Mouse (Mus musculus) cerebellum, postnatal 10 days (tissue): ENCODE data around the gene Mbd3.
A peak's percentile ranks its signal among the peaks of the same experiment; 100 is the strongest.

Source experiments
- DNase-seq, 2 experiments: peaks; one replicate each; pipeline ENCODE4 v3.0.0; 2021; ENCODE audit warnings: mixed read lengths in 2 of 2

Gene Mbd3

DNA sequence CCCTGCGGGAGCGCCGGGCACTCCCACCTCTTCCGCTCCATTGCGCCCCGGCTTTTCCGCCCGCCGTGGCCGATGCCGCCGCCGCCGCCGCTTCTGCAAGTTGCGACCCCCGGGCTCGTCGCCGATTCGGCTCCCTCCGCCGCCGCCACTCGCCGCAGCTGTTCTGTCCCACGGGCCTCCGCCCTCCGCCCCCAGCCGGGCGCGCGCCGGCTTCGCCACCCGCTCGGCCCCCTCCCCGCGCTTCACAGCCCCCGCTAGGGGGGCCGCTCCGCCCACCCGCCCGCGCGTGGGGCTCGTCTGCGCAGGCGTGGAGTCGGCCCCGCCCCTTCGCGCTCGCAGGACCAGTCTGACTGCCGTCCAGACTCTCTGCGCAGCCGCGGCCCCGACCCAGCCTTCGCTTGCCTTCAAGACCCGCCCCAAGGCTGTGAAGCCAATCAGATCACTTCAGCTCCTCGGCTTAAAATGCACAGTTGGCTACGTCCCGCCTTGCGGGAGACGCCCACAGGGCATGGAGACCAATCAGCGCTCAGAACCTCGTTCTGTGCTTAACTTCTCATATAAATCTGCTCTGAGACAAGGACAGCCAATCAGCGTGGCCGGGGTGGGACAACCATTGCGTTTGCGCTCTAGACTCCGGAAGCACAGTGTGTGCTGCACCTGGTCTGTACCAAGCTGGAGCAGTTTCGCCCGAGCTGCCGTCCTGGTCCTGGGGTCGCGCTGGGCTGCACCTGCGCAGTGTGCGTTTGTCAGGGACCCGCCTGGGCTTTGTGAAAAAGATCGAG is at the start of gene Mbd3:
Gene Mbd3, minus strand, starts transcription at position 360 of the 782 bp plus-strand sequence.
- DNase-seq, result peak; percentile 100

DNA sequence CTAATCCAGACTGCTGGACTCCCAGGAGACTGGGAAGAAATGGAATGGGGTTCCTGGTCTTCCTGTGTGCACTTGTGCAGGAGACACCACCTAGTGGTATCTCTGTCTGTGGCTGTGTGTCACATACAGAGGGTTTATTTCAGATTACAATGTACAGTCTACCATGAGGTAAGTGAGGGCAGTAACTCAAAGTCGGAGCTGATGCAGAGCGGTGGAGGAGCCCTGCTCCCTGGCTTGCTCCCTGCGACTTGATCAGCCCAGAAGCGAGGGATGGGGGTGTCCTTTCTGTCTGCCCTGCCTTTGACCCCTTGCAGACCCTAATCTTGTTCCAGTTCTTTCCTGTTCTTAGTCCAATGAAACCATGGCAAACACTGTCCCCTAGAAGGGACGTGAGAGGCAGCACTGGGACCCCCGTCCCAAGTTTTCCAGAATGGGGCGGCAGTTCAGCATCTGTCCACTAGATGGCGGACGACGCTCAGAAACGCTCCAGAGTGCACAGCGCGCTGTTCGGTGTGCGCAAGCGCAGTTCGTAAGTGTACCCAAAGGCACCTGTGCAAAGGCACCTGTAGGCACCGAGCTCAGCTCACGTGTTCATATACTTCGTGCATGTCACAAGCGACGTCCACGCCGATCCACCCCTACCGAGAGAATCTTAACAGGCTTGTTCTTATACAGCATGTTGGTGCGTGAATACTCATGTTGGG is 46.7 kb upstream of the Mbd3 start:
- peak; percentile 90 to 91 for DNase-seq

DNA sequence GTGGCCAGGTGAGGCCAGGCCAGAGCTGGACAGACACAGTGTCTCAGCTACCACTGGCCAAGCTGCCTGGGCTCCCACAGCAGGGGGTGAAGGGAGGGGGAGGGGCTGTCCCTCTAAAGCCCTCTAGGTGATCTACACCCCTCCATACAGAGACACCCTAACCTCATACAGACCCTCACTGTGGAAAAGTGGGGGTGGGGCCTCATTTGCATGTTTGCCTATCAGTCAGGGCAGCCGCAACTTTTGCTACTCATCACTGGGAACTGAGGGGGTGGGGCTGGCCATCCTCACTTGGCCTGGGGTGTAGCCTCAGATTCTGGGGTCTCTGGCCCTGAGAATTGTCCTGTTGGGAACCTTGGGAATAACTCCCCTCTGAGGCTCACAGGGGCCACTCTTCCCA is 45.7 kb upstream of the Mbd3 start:
- peak; percentile 45 to 46 for DNase-seq

DNA sequence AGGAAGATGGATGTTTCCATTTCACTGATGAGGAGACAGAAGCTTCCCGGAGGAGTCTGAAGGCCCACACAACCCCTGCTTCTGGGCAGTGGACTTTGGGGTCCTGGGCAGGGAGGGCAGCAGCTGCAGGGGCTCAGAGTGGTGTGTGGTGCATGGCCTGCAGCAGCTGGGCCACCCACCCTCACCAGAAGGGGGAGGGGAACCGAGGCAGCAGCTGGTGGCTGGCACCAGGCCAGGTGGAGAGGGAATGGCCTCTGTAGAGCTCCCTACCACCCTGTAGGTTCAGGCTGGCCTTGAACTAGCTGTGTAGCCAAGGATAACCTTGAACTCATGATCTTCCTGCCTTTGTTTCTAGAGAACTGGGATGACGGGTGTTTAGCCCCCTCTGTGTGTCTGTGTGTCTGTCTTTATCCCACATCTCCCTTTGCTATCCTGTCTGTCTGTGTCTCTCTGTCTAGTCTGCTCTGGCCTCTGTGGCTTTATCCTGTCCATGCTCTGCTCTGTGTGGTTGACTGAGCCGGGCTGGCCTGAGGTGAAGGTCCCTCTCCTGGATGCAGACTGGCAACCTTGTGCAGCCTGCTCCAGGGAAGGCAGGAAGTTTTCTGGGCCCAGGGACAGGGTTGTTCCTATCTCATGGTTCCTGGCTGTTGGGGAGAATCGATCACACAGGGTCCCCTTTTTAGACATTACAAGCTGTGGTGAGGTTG is 45.1 kb upstream of the Mbd3 start:
- peak; percentile 77 for DNase-seq

DNA sequence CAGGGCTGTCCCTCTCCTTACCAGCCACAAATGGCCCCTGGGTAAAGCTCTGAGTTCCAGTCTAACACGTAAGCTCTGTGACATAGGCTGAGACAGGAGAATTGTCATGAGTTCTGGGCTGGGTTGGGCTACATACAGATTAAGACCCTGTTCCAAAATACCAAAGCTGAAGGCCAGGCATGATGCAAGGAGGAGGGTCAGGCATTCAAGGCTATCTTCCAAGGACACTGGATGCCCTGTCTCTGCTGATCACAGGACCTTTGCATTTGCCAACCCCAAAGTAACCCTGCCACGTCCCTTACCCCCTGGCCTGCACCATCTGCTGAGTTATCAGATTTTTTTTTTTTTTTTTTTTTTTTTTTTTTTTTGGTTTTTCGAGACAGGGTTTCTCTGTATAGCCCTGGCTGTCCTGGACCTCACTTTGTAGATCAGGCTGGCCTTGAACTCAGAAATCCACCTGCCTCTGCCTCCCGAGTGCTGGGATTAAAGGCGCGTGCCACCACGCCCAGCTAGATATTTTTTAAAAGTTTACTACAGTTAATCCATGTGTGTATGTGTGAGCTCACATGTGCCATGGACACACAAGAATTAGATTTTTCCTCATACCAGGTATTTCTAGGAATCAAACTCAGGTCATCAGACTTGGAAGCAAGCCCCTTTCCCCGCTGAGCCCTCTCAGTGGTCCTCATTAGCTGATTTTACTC is 44.4 kb upstream of the Mbd3 start:
- no peak for DNase-seq

DNA sequence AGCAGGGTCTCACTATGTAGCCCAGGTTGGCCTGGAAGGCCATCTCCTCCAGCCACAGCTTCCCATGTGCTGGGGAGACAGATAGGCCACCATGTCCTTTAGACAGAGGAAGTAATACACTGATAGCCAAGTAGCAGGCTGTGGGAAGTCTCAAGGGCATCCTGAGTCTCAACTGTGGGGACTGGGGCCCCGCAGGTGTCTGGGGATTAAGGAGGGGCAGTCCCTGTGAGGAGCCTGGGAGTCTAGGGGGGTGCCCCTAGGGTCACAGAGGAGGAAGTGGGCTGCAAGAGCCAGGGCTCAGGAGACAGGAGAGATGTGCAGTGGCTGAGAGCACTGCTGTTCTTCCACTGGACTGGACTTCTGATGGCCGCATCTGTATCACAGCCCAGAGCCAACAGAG is 43.6 kb upstream of the Mbd3 start:
- DNase-seq, result no peak

DNA sequence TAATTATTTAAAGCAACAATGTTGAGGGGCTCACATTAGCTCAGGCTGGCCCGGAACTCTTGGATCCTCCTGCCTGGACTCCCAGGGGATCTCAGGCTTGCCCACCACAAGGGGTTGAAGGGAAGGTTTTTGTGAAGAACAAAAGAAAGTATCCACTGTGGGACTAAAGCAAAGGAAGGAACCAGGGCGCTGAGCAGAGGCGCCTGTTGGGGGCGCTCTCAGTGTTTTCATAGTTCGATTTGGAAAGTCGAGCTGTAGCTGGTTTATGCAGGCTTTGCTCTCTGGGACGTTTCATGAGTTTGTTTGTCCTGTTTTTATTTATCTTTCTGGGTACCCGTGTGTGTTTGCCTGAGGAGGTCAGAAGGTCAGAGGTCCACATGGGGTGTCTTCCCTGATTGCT is 42.2 kb upstream of the Mbd3 start:
- no peak for DNase-seq

DNA sequence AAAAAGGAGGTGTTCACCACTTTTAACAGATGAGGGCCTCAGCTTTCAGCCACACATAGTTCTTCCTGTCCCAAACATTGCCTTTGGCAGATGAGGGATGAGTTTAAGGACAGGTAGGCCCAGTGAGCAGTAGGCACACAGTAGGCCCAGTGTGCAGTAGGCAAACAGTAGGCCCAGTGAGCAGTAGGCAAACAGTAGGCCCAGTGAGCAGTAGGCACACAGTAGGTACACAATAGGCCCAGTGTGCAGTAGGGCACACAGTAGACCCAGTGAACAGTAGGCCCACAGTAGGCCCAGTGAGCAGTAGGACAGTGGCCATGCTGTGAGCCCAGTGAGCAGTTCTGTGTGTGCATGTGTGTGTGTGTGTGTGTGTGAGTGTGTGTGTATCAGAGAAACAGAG is 40.7 kb upstream of the Mbd3 start:
- DNase-seq, result no peak

DNA sequence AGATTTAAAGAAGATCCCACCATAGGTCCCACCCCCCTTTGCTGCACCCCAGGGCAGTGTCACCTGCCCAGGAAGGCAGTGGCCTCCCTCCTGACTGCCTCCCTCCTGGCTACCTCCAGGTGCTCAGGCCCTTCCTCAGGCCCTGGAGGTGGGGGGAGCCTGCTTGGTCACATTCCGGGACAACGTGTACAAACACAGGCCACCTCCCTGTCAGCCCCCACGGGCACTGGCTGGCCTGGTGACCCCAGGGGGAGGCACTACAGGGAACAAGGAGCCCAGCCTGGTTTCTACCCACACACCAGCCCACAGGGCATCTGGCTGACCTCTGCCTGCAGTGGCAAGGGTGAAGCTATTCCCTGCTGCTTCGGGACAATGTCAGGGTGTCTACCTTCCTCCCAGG is 38.6 kb upstream of the Mbd3 start:
- DNase-seq, result no peak

DNA sequence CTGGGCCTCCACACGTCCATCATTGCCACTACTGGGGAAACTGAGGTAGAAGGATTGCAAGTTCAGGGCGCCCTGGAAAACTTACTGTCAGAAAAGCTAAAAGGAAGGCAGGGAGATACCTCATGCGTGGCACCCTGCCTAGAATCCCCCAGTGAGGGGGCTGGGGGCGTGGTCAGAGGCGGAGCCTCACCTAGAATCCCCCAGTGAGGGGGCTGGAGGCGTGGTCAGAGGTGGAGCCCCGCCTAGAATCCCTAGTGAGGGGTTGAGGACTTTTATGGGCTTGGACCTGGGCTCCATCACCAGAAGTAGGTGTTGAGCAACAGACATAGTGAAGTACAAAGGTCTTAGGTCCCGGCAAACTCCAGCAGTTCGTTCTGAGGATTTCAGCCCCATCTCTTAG is 36.9 kb upstream of the Mbd3 start:
- DNase-seq, result peak; percentile 53 to 57

DNA sequence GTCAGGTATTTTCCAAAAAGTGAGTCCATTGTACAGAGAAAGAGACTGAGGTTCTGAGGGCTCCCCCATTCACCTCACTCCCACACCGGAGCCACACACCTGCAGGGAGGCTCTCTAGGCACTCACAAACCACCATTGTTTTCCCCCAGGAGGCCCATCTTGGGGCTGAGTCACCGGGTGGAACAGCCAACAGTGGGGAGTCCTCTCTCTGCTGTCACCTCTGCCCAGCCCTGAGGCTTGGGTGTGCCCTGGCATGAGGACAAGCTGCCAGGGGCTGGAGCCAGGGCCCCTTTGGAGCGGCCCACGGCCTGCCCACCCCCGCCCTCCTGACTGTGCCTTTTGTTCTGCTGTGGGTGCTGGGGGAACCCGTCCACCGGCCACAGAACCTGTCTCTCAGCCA is 36.4 kb upstream of the Mbd3 start:
- DNase-seq, result no peak

DNA sequence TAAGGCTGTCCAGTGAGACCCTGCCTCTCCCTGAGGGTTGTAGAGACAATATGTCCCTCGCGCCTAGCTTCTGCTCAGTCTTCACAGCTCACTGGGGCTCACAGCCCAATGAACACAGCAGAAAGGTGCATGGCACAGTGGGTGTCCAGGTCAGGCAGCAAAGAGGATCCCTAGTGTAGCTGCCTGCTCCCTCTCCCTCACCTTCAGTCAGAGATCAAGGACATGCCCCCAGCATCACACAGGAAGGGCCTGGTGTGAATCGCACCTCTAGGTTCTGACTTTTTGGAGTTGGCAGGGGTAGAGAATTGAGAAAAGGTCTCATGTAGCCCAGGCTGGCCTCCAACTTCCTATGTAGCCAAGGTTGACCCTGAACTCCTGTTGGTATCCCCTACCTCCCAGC is 35.5 kb upstream of the Mbd3 start:
- peak in 1 of 2 experiments; percentile 30 for DNase-seq

DNA sequence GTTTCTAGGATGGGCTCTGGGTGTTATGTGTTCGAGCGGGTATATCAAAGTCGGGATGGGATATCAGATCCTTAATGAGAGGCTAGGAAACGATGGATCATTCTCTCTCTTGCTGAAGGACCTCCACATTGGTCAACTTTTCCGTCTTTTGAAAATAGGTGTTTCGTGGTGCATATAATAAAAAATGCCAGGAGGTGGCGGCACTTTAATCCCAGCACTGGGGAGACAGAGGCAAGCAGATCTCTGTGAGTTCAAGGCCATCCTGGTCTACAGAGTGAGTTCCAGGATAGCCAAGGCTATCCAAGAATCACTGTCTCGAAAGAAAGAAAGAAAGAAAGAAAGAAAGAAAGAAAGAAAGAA is 34.9 kb upstream of the Mbd3 start:
- DNase-seq, result no peak

DNA sequence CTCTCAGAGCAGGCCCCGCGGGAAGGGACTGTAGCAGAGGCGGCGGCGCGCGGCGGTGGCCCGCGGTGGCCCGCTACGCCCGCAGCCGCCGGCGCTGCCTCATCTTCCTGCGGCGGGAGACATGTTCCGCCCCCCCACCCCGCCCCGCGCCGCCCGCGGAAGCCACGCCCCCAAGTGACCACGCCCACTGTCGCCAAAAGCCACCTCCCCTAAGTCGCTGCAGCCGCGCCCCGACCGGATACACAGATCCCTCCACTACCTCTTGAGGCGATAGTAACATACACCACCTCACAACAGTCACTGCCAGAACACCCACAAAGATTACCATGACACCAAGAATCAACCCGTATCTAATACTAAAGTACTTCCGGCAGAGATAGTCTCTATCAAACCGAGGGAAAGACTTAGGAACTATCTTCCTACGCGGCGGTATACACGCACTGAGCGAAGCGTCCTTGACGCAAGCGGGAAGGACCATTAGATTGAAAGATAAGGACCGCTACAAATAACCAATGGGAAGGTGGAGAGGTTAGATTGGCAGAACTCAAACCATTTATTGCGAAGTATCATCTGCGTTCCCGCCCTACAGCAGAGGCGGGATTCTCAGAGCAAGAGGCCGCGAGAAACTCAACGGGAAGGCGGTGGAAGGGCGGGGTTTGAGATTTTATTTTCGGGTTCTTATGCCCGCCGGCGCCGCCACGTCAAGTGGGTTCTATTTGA is 34.3 kb upstream of the Mbd3 start, which contains the start of gene Tcf3:
Gene Tcf3, minus strand, starts transcription at position 135 of the 720 bp plus-strand sequence.
- peak; percentile 97 to 98 for DNase-seq

DNA sequence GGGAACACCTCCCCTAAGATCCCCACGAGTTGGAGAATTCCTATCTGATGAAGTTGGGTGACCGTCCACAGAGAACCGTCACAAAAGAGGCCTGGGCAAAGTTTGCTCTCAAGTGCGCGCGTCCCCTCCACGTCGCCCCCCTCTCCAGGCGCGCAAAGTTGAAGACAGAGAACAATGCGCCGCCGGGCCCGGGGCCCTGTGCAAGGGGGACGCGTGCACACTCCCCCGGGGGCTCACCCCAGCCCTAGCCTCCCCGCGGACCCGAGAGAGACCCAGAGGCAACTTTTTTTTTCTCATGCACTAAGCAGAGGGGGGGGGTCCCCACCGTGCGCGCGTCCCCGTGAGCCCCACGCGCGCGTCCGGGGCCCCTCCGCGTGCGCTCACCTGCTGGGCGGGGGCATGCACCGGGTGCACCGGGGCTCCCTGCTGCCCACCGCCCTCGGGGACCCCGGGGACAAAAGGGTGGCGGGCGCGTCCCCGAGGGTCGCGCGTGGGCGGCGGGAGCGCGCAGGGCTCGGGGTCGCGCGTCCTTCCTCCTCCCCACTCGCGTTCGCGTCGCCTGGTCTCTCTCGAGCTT is 33.7 kb upstream of the Mbd3 start:
- DNase-seq, result peak; percentile 69 to 71

DNA sequence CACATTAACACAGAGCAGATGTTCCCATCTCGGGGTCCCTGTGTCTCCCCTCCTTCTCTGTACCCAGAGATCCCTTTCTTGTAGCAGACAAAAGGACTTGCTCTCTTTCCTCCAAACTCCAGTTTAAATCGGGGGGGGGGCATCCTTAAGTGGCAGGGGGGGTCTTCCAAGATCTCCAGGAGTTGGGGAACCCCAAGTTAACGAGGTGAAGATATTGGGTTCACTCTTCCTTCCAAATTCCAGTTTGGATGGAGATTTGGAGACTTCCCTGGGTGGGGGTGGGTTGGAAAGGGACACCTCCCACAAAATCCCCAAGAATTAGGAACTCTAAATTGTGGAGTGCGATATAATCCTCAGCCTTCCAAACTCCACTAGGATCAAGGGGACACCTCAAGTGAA is 33.0 kb upstream of the Mbd3 start:
- no peak for DNase-seq

DNA sequence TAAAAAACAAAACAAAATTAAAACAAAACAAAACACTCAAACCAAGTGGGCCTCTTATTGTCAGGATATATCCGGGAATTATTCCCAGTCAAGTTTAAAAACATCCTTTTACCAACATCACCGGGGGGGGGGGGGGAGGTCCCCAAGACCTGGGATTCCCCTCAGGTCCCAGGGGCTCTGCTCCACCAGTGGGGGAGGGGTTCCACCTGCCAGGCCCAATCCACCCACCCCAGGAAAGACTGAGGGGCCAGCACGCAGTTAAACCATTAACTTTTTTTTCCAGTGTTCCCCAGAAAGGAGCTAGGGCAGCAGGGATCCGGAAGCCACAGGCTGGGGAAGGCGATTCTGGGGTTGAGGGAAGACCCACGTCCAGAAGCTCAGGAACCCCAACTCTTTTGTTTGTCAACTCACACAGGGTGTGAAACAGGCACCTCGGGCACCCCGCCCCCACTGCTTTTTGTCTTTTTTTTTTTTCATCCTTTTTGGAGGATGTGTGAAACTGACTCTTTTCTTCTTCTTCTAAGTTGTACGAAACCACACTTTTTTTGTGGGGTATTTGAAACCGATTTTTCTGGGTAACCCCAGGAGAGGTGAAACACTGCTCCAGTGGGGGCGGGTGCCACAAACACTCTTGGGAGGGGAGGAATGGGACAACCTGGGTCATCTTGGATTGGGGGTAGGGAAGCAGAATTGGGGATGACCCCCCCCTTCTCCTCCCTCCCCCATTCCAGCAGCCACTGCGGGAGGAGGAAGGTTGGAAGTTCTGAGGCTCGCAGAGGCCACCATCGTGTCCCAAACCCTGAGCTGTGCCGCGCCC is 32.4 kb upstream of the Mbd3 start:
- DNase-seq, result peak in 1 of 2 experiments; percentile 27

DNA sequence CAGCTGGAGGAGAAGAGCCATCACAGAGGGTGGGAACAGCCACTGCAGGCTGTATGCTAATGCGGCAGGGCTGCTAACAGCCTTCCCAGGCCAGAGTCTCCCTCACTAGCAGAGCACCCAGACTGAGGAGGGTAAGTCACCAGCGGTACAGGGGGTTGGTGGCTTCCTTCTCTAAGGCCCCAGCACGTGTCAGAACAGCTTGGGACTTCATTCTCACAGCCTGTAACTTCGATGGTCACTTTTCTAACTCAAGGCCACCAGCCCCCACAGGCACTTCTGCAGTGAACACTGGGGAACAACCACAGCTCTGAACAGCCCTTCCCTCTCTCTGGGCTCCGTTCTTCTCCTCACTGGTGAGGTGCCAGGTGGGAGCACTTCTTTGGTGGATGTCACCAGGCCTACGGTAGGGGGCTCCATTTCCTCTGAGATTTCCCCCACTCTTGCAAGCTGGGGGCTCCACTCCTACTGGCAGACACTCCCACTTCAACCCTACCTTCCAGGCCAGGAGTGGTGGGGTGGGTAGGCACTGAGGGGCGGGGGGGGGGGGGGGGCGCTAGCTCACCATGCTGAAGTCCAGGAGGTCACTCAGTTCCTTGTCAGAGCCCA is 31.1 kb upstream of the Mbd3 start:
- peak in 1 of 2 experiments; percentile 29 for DNase-seq

DNA sequence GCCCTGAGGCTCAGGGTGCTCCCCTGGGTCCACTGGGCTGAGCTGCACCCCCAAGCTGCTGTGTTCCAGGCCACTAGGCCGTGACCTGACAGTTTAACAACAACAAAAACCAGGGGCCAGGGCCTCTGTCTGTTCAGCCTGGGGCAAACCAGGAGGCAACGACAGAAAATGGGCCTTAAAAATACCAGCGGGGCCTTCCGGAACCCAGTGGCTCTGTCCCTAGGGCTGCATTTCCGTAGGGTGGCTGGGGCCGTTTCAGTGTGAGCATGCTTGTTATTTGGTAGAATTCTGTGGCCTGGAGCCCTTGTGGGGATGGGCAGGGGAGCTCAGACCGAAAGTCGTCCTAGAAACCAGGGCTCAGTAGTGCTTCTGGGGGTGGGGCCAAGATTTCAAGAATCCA is 30.4 kb upstream of the Mbd3 start:
- no peak for DNase-seq

DNA sequence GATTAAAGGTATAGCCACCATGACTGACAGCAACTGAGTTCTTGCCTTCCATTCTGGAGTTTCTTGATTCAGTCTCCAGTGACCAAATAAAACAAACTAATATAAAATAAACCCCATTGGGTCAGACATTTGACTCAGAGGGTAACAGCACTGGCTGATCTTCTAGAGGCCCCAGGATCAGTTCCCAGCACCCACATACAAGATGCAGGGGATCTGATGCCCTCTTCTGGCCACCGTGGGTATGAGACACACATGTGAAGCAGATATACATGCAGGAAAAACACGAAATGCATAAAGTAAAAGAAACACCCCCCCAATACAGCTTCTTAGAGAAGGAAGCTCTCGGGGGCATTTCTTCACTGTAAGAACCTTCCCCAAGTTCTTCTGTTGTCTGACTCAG is 25.7 kb upstream of the Mbd3 start:
- DNase-seq, result no peak

DNA sequence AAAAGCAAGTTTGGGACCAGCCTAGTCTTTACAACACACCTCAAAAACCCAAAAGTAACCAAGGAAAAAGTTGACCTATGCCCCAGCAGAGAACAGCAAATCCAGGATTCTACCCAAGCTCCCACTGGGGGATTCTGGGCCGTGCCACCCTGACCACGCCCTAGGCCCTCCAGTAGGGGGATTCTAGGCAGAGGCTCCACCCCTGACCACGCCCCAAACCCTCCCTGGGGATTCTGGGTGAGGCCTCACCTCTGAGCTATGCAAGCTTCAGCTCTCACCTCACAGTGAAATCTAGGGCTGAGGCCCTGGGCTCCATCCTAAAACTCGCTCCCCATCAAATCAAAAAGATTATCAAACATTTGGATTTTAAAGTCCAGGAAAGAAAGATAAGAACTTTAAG is 24.2 kb upstream of the Mbd3 start:
- peak in 1 of 2 experiments; percentile 43 for DNase-seq
